Mouse (Mus musculus) forebrain, embryonic 16.5 days (tissue): Measurements from ENCODE around the gene Zbtb17. TPM values are rescaled to one million over a fixed set of nuclear protein-coding genes. Genes with fewer than 3 reads are reported as not detected.

ENCODE experiments used
- ATAC-seq: fragments of 200-750 bp; cut with Nextera tagmentation; 2 replicates; pipeline ENCODE4 v1.8.0; 2017; ENCODE audit warnings: mild to moderate bottlenecking, moderate library complexity
- H3K27ac ChIP-seq: fragments of 300-500 bp; sonication (generic); 2 replicates; pipeline ENCODE4 v1.5.1; 2014; ENCODE audit warnings: low read length, control low read depth
- H3K27me3 ChIP-seq: fragments of 300-500 bp; sonication (generic); replicated peaks from 2 replicates; pipeline ENCODE4 v1.6.1; 2014; ENCODE audit warnings: low read length; ENCODE audit not compliant: control insufficient read depth, insufficient read depth
- H3K36me3 ChIP-seq: fragments of 300-500 bp; sonication (generic); 2 replicates; pipeline ENCODE4 v1.6.1; 2014; ENCODE audit not compliant: control insufficient read depth, insufficient read depth
- H3K4me1 ChIP-seq: fragments of 300-500 bp; sonication (generic); replicated peaks from 2 replicates; pipeline ENCODE4 v1.6.1; 2014; ENCODE audit warnings: low read length; ENCODE audit not compliant: control insufficient read depth, insufficient read depth
- H3K4me2 ChIP-seq: fragments of 300-500 bp; sonication (generic); 2 replicates; pipeline ENCODE4 v1.6.1; 2014; ENCODE audit warnings: mild to moderate bottlenecking, low read length, control low read depth
- H3K4me3 ChIP-seq: fragments of 300-500 bp; sonication (generic); replicated peaks from 2 replicates; pipeline ENCODE4 v1.5.1; 2014; ENCODE audit warnings: mild to moderate bottlenecking, low read length, control low read depth
- H3K9ac ChIP-seq: fragments of 300-500 bp; sonication (generic); replicated peaks from 2 replicates; pipeline ENCODE4 v1.6.1; 2014; ENCODE audit warnings: low read depth, low read length, control low read depth
- H3K9me3 ChIP-seq: fragments of 300-500 bp; sonication (generic); 2 replicates; pipeline ENCODE4 v1.6.1; 2016; ENCODE audit warnings: low read length; ENCODE audit not compliant: control insufficient read depth
- WGBS: fragments of 180-500 bp; shearing (Covaris S2); extraction: QIAGEN DNeasy Blood & Tissue Kit; methylation state at CpG from one replicate; pipeline ENCODE4 v1.1.7; 2014; 5-methylcytosine and 5-hydroxymethylcytosine counted together
- polyA plus RNA-seq: library from polyadenylated mRNA; unstranded; fragments of >200 nt; fragmentation: Nextera tagmentation; extraction: Ambion mirVana; gene quantifications from 2 replicates; pipeline ENCODE4 v1.2.1, GENCODE M21; 2015

Gene Zbtb17
- polyA plus RNA-seq, 1 experiment from 2014 or later: 62.0 TPM

DNA sequence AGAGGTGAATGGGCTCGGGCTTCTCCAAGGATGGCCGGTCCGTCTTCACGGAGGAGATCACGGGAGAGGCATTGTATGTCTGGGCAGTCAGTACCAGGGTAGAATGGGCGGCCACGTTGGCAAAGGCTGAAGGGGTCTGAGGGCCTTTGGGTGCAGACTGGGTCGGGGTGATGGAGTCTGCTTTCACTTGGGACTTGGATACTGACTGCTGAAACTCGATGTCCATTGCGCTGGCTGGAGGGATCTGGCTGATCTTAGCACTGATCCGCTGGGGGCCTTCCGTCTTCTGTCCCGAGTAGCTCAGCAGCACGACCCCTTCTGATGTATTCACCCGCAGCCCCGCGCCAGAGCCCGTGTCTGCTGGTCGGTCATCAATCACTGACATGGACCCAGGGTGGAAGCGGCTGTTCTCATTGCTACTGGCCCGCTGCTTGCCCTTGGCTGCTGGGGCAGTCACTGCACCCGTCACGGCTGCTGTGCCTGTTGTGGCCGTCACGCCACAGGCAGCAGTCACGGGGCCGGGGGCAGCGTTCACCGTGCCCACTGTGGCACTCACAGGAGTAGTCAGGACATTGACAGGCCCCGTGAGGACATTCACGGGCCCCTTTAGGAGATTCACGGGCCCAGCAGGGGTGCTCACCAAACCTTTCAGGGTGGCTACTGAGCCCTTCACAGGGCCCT, 28.3 kb downstream of the Zbtb17 start:
- Histone ChIP-seq H3K9ac (no peak overlapping the region), H3K27me3 (no peaks in the 10 kb centered on the region), H3K27ac (no peak overlapping the region), H3K4me2 (no peak overlapping the region), H3K4me1 (peaks cover 7% of the 10 kb centered on the region), H3K9me3 (no peaks in the 10 kb centered on the region), H3K36me3 (peaks cover 67% of the 10 kb centered on the region), H3K4me3 (no peak overlapping the region)
- no peak for ATAC-seq
- WGBS: 93% methylated on average over 32 of the region's 32 CpGs

DNA sequence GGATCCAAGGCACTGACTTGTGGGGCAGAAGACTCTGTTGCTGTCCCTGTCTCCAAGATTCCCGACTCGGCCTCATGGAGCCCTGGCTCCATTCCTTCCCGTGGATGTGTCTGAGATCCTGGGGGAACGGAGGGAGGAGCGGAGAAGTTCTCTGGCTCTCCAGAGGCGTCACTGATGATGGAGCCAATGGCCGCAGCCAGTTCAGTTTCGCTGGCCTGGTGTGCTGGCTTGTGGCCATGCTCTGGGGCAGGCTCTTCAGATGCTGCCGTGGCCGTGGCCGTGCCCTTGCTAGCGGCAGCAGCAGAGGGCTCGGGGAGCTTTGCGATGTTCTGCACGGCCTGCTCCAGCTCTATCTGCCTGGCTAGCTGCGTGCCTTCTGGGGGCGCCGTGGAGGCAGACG, 30.0 kb downstream of the Zbtb17 start:
- Histone ChIP-seq H3K27me3 (no peaks in the 10 kb centered on the region), H3K9ac (no peak overlapping the region)
- WGBS: 85% methylated on average over 19 of the region's 19 CpGs

DNA sequence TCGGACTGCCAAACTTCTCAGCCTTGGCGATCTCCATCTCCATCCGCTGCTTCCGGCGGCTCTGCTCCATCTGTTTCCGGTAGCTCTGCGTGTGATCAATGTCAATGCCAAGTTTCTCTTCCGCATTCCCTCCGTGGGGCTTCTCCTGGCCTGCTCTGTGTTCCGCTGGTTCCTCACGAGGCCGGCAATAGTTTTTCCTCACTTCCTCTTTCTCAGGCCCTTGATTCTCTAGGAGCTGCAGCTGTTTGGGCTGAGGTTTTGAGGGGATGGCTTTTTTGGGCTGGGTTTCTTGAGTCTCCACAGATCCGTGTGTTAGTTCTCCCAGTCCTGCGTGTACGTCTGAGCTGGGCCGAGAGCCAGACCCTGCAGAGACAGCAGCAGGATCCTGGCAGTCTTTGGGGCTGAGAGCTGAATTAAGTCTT, 33.2 kb downstream of the Zbtb17 start:
- ATAC-seq: peak; percentile 60

More for the DNA sequence above, 30.0 kb downstream of the Zbtb17 start:
- Histone ChIP-seq H3K4me2 (no peak overlapping the region), H3K4me3 (no peak overlapping the region), H3K4me1 (peaks cover 14% of the 10 kb centered on the region), H3K27ac (no peak overlapping the region), H3K36me3 (peaks cover 57% of the 10 kb centered on the region), H3K9me3 (no peaks in the 10 kb centered on the region)
- ATAC-seq: no peak

DNA sequence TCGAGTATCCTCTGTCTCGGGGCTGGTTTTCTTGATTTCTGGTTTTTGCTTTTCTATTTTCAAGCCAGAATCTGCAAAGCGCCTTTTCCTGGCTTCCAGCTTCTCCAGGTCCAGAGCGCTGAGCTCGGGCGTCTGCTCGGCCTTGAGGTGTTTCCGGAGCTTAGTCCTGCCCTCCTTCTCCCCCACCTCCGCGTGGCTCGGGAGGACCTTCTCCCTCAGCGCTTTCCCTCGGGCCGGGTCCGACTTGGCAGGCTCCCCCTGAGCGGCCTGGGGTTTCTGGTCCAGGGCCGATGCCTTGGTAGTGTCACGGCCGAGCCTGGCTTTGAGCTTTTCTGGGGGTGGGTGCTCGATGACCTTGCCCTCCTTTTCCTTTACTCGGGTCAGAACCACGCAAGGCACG, 33.8 kb downstream of the Zbtb17 start:
- no peak for ATAC-seq
- Histone ChIP-seq H3K27me3 (no peaks in the 10 kb centered on the region), H3K4me1 (peaks cover 14% of the 10 kb centered on the region), H3K27ac (peak overlapping the region; percentile 86), H3K4me2 (no peak overlapping the region), H3K4me3 (no peak overlapping the region), H3K36me3 (peaks cover 42% of the 10 kb centered on the region), H3K9ac (no peak overlapping the region), H3K9me3 (no peaks in the 10 kb centered on the region)
- 76% methylated on average over 23 of the region's 23 CpGs for WGBS

More for the DNA sequence above, 33.2 kb downstream of the Zbtb17 start:
- Histone ChIP-seq H3K9me3 (no peaks in the 10 kb centered on the region), H3K4me2 (no peak overlapping the region), H3K4me3 (no peak overlapping the region), H3K36me3 (peaks cover 42% of the 10 kb centered on the region), H3K9ac (no peak overlapping the region), H3K4me1 (peaks cover 14% of the 10 kb centered on the region), H3K27ac (peak overlapping the region; percentile 86), H3K27me3 (no peaks in the 10 kb centered on the region)
- WGBS: 55% methylated on average over 16 of the region's 16 CpGs

DNA sequence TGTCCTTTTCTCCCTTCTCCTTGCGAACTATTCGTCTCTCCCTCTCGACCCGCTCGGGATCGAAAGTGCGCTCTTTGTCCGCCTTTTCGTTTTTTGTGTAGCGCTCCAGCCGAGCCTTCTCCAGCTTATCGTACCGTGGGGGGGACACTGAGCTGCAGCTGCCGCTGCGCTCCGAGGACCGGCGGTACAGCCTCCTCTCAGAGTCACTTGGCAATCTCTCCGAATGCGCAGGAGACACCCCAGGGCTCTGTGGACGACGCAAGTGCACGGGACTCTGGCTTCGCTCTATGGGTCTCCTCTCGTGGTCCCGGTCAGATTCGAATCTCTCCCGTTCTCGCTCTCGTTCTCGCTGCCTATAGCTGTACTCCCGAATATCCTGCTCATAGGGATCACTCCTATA, 34.3 kb downstream of the Zbtb17 start:
- H3K4me1 ChIP-seq: peaks cover 14% of the 10 kb centered on the region
- peaks cover 40% of the 10 kb centered on the region for H3K36me3 ChIP-seq
- no peak overlapping the region for H3K4me3 ChIP-seq
- no peaks in the 10 kb centered on the region for H3K9me3 ChIP-seq
- peak overlapping the region; percentile 86; the same call in 1 of the 2 replicates for H3K27ac ChIP-seq
- WGBS: 85% methylated on average over 32 of the region's 32 CpGs
- no peak overlapping the region for H3K9ac ChIP-seq
- H3K4me2 ChIP-seq: no peak overlapping the region
- no peaks in the 10 kb centered on the region for H3K27me3 ChIP-seq
- no peak for ATAC-seq

DNA sequence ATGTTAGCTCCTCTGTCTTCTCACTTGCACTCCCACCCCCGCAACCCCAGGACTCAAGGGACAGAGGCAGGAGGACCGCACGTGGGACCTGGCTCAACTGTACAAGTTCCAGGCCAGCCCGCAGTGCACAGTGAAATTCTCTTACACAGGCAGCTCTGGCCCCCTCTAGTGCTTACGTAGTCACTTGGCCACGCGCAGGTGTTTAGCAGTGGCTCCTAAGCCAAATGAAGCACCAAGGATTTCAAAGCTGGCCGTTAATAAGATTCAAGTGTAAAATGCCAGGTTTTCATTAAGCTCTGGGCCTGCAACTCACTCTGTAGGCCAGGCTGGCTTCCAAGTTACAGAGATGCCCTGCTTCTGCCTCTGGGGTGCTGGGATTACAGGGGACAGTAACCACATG, 35.0 kb downstream of the Zbtb17 start:
- H3K9ac ChIP-seq: no peak overlapping the region
- no peak overlapping the region for H3K4me3 ChIP-seq
- no peak overlapping the region for H3K27ac ChIP-seq
- H3K9me3 ChIP-seq: no peaks in the 10 kb centered on the region
- ATAC-seq: no peak
- H3K27me3 ChIP-seq: no peaks in the 10 kb centered on the region
- no peak overlapping the region for H3K4me2 ChIP-seq
- H3K36me3 ChIP-seq: peaks cover 36% of the 10 kb centered on the region
- peaks cover 14% of the 10 kb centered on the region for H3K4me1 ChIP-seq
- 87% methylated on average over 8 of the region's 8 CpGs for WGBS

DNA sequence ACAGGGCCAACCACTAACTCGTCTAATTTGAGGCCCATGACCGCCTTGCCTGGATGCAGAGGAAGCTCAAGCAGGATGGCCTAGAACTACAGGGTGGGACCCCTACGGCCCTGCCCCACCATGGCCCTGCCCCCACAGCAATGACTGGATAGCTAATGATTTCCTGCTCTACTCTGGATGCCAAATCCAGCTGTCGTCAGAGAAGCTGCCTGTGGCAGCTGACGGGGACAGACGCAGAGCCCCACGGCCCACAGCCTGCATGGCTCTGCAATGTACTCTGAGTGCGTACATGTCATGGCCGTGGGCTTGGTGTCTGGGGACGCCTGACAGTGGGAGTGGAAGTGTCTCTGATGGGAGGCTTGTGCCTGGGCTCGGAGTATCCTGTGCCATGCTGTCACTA, 39.6 kb downstream of the Zbtb17 start:
- Histone ChIP-seq H3K9me3 (no peaks in the 10 kb centered on the region), H3K4me1 (no peaks in the 10 kb centered on the region), H3K27me3 (no peaks in the 10 kb centered on the region), H3K4me3 (no peak overlapping the region), H3K4me2 (no peak overlapping the region), H3K27ac (no peak overlapping the region), H3K9ac (no peak overlapping the region), H3K36me3 (peaks cover 45% of the 10 kb centered on the region)
- WGBS: 85% methylated on average over 11 of the region's 11 CpGs
- no peak for ATAC-seq

DNA sequence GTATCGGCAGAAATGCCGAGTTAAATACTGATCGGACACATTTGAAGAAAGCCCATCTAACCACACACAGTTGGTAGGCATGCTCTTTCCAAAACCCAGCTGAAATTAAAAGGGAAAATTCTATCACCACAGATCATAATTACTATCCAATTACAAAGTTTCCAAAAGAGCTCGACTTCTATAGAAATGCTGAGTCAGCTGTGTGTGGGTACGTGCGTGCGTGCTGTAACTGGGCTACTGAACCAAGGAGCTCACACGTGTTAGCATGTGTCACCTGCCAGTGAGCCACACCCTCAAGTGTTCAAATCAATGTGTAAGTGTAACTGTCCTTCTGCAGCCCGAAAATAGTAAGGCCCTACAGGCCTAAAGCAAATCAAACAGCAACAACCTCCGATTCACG, 43.1 kb downstream of the Zbtb17 start:
- no peak for ATAC-seq
- Histone ChIP-seq H3K36me3 (peaks cover 51% of the 10 kb centered on the region), H3K9ac (no peak overlapping the region), H3K9me3 (no peaks in the 10 kb centered on the region), H3K27me3 (no peaks in the 10 kb centered on the region), H3K4me1 (no peaks in the 10 kb centered on the region), H3K27ac (no peak overlapping the region), H3K4me3 (no peak overlapping the region), H3K4me2 (no peak overlapping the region)
- WGBS: 94% methylated on average over 11 of the region's 11 CpGs

DNA sequence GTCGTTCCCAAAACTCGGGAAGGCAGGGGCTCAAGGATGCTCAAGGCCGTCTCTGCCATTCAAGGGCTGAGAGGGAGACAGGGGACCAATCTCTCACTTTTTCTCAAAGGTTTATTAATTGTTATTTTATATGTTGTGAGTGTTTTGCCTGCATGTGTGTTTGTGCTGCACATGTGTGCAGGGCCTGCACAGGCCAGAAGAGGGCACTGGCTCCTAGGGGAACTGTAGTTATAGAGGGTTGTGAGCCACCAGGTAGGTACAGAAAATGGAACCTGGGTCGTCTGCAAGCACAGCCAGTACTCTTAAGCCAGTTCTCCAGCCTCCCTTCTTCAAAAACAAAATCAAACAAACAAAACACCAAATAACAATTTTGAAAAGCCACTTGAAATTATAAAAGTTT, 44.2 kb downstream of the Zbtb17 start:
- H3K9ac ChIP-seq: no peak overlapping the region
- H3K4me2 ChIP-seq: no peak overlapping the region
- WGBS: 88% methylated on average over 4 of the region's 4 CpGs
- no peak overlapping the region for H3K4me3 ChIP-seq
- ATAC-seq: no peak
- no peaks in the 10 kb centered on the region for H3K9me3 ChIP-seq
- H3K36me3 ChIP-seq: peaks cover 49% of the 10 kb centered on the region
- no peaks in the 10 kb centered on the region for H3K27me3 ChIP-seq
- H3K4me1 ChIP-seq: no peaks in the 10 kb centered on the region
- H3K27ac ChIP-seq: no peak overlapping the region

DNA sequence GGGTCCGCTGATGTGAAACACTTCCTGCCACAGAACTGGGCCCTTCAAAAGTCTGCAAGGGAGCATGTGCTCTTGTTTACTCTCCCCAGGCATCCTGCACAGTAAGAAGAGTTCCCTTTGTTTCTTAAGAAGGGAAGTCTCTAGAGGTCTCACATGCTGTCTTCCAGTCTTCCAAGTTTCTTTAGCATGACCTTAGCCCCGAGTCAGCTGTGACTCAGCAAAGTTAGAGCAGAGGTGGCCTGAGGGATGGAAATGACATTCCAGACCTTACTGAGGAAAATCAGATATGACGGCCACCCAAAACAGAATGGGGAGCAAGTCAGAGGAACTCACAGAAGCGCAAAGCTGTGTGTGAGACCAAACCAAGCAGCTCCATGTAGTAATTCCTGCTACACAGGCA, 56.2 kb downstream of the Zbtb17 start:
- Histone ChIP-seq H3K27ac (no peak overlapping the region), H3K27me3 (no peaks in the 10 kb centered on the region), H3K4me3 (no peak overlapping the region), H3K9ac (no peak overlapping the region), H3K4me2 (no peak overlapping the region), H3K36me3 (no peaks in the 10 kb centered on the region), H3K4me1 (peaks cover 14% of the 10 kb centered on the region; the same call in 1 of the 2 replicates), H3K9me3 (no peaks in the 10 kb centered on the region)
- ATAC-seq: no peak
- 76% methylated on average over 4 of the region's 4 CpGs for WGBS
